Mouse (Mus musculus): ENCODE measurements around the gene Pdgfc.

- TF ChIP-seq POLR2A (IDR thresholded peaks at IDR 0.05; ENCODE audit: low read depth, low read length) (no peak), CTCF (conservative IDR thresholded peaks at IDR 0.05; ENCODE audit: insufficient read depth, insufficient read length, low read depth, low read length) (no peak)
Measured at GRCm38 (mm10) chr3:81136985-81137384, 100.8 kb downstream of the Pdgfc start.
